Mouse (Mus musculus) heart, adult 2 months (tissue): ENCODE measurements around the gene Acads.
A peak's percentile ranks its signal among the peaks of the same experiment; 100 is the strongest.

Experiments
- CTCF ChIP-seq: fragments of 200-600 bp; IDR thresholded peaks from 2 replicates; pipeline ENCODE4 v1.8.1; 2022; ENCODE audit warnings: antibody characterized with exemption, mild to moderate bottlenecking, moderate library complexity
- EP300 ChIP-seq: fragments of 200-500 bp; IDR thresholded peaks from 2 replicates; pipeline ENCODE4 v1.6.1; 2011; ENCODE audit warnings: low read depth, low read length, control low read depth; ENCODE audit not compliant: insufficient read depth
- POLR2A ChIP-seq: fragments of 200-500 bp; IDR thresholded peaks from 2 replicates; pipeline ENCODE4 v1.6.1; 2011; ENCODE audit warnings: mild to moderate bottlenecking, low read depth, low read length, control low read depth; ENCODE audit not compliant: insufficient read depth

GRCm38 (mm10) chr5:115140726-115141125 lies 21.6 kb upstream of the Acads start:
- TF ChIP-seq CTCF (no peak), POLR2A (no peak), EP300 (0 out of 2 replicates have a peak, but pooled peaks have one; percentile 38)
